Mouse (Mus musculus) forebrain, embryonic 16.5 days (tissue): ENCODE measurements at regions not wholly inside any gene's neighbourhood (a gene's known extent, or its start where the extent isn't known, plus 50 kb on each side); places are given as distances from the start of the nearest gene placed in this dataset.
"Not testable (repeated sequence)": the region's sequence is repeated elsewhere in the genome, so short reads cannot be mapped to it uniquely, and the experiment has no call there.

Source experiments
- ATAC-seq: fragments of 200-750 bp; cut with Nextera tagmentation; 2 replicates; pipeline ENCODE4 v1.8.0; 2017; ENCODE audit warnings: mild to moderate bottlenecking, moderate library complexity
- H3K27ac ChIP-seq: fragments of 300-500 bp; sonication (generic); 2 replicates; pipeline ENCODE4 v1.5.1; 2014; ENCODE audit warnings: low read length, control low read depth
- H3K27me3 ChIP-seq: fragments of 300-500 bp; sonication (generic); replicated peaks from 2 replicates; pipeline ENCODE4 v1.6.1; 2014; ENCODE audit warnings: low read length; ENCODE audit not compliant: control insufficient read depth, insufficient read depth
- H3K36me3 ChIP-seq: fragments of 300-500 bp; sonication (generic); 2 replicates; pipeline ENCODE4 v1.6.1; 2014; ENCODE audit not compliant: control insufficient read depth, insufficient read depth
- H3K4me1 ChIP-seq: fragments of 300-500 bp; sonication (generic); replicated peaks from 2 replicates; pipeline ENCODE4 v1.6.1; 2014; ENCODE audit warnings: low read length; ENCODE audit not compliant: control insufficient read depth, insufficient read depth
- H3K4me2 ChIP-seq: fragments of 300-500 bp; sonication (generic); 2 replicates; pipeline ENCODE4 v1.6.1; 2014; ENCODE audit warnings: mild to moderate bottlenecking, low read length, control low read depth
- H3K4me3 ChIP-seq: fragments of 300-500 bp; sonication (generic); replicated peaks from 2 replicates; pipeline ENCODE4 v1.5.1; 2014; ENCODE audit warnings: mild to moderate bottlenecking, low read length, control low read depth
- H3K9ac ChIP-seq: fragments of 300-500 bp; sonication (generic); replicated peaks from 2 replicates; pipeline ENCODE4 v1.6.1; 2014; ENCODE audit warnings: low read depth, low read length, control low read depth
- H3K9me3 ChIP-seq: fragments of 300-500 bp; sonication (generic); 2 replicates; pipeline ENCODE4 v1.6.1; 2016; ENCODE audit warnings: low read length; ENCODE audit not compliant: control insufficient read depth
- WGBS: fragments of 180-500 bp; shearing (Covaris S2); extraction: QIAGEN DNeasy Blood & Tissue Kit; methylation state at CpG from one replicate; pipeline ENCODE4 v1.1.7; 2014; 5-methylcytosine and 5-hydroxymethylcytosine counted together

- Histone ChIP-seq H3K4me1 (no peaks in the 10 kb centered on the region), H3K4me3 (no peak overlapping the region), H3K9me3 (no peaks in the 10 kb centered on the region; the same call in 1 of the 2 replicates), H3K9ac (no peak overlapping the region), H3K36me3 (no peaks in the 10 kb centered on the region), H3K27me3 (no peaks in the 10 kb centered on the region), H3K4me2 (no peak overlapping the region), H3K27ac (no peak overlapping the region)
- WGBS: 97% methylated on average over 4 of the region's 4 CpGs
- no peak for ATAC-seq
These were observed 253.9 kb upstream of the Tgfbr2 start for GRCm38 (mm10) chr9:116429061-116429460.

GRCm38 (mm10) chr9:116428475-116428874 is 253.3 kb upstream of the Tgfbr2 start:
- Histone ChIP-seq H3K36me3 (no peaks in the 10 kb centered on the region), H3K4me3 (no peak overlapping the region), H3K27ac (no peak overlapping the region), H3K27me3 (no peaks in the 10 kb centered on the region), H3K4me1 (no peaks in the 10 kb centered on the region), H3K4me2 (no peak overlapping the region), H3K9me3 (no peaks in the 10 kb centered on the region; the same call in 1 of the 2 replicates), H3K9ac (no peak overlapping the region)
- no peak for ATAC-seq
- WGBS: 43% methylated on average over 6 of the region's 6 CpGs

- H3K9me3 ChIP-seq: no peaks in the 10 kb centered on the region; the same call in 1 of the 2 replicates
- no peak overlapping the region for H3K27ac ChIP-seq
- 57% methylated on average over 6 of the region's 6 CpGs for WGBS
- H3K27me3 ChIP-seq: no peaks in the 10 kb centered on the region
- no peak overlapping the region for H3K4me2 ChIP-seq
- no peak overlapping the region for H3K4me3 ChIP-seq
- no peak overlapping the region for H3K9ac ChIP-seq
- H3K4me1 ChIP-seq: no peaks in the 10 kb centered on the region
- no peaks in the 10 kb centered on the region for H3K36me3 ChIP-seq
- no peak for ATAC-seq
These were observed 252.1 kb upstream of the Tgfbr2 start for GRCm38 (mm10) chr9:116427278-116427677.

- H3K4me3 ChIP-seq: no peak overlapping the region
- ATAC-seq: no peak
- H3K4me2 ChIP-seq: no peak overlapping the region
- no peaks in the 10 kb centered on the region for H3K27me3 ChIP-seq
- no peak overlapping the region for H3K27ac ChIP-seq
- no peak overlapping the region for H3K9ac ChIP-seq
- H3K9me3 ChIP-seq: no peaks in the 10 kb centered on the region; the same call in 1 of the 2 replicates
- no peaks in the 10 kb centered on the region for H3K4me1 ChIP-seq
- H3K36me3 ChIP-seq: no peaks in the 10 kb centered on the region
- 56% methylated on average over 19 of the region's 19 CpGs for WGBS
These were observed 251.3 kb upstream of the Tgfbr2 start for GRCm38 (mm10) chr9:116426269-116426999.

GRCm38 (mm10) chr9:116425400-116425799 is 250.2 kb upstream of the Tgfbr2 start:
- not testable (repeated sequence) for H3K4me1 ChIP-seq, H3K36me3 ChIP-seq, ATAC-seq, H3K4me3 ChIP-seq, H3K9me3 ChIP-seq, H3K9ac ChIP-seq, H3K27me3 ChIP-seq, H3K4me2 ChIP-seq, H3K27ac ChIP-seq
- 85% methylated on average over 9 of the region's 9 CpGs for WGBS

GRCm38 (mm10) chr9:116415021-116415420 is 239.9 kb upstream of the Tgfbr2 start:
- Histone ChIP-seq H3K9ac (no peak overlapping the region), H3K27ac (no peak overlapping the region), H3K4me2 (no peak overlapping the region), H3K4me1 (no peaks in the 10 kb centered on the region), H3K4me3 (no peak overlapping the region), H3K9me3 (no peaks in the 10 kb centered on the region), H3K36me3 (no peaks in the 10 kb centered on the region), H3K27me3 (no peaks in the 10 kb centered on the region)
- 80% methylated on average over 4 of the region's 4 CpGs for WGBS
- ATAC-seq: no peak

- ATAC-seq: no peak
- no peaks in the 10 kb centered on the region for H3K9me3 ChIP-seq
- WGBS: 85% methylated on average over 5 of the region's 5 CpGs
These were observed 235.9 kb upstream of the Tgfbr2 start for GRCm38 (mm10) chr9:116411067-116411466.

GRCm38 (mm10) chr9:116410461-116410860 is 235.3 kb upstream of the Tgfbr2 start:
- no peak overlapping the region for H3K4me3 ChIP-seq
- no peak overlapping the region for H3K9ac ChIP-seq
- H3K27ac ChIP-seq: no peak overlapping the region
- ATAC-seq: no peak
- H3K4me1 ChIP-seq: no peaks in the 10 kb centered on the region
- 90% methylated on average over 8 of the region's 8 CpGs for WGBS
- no peak overlapping the region for H3K4me2 ChIP-seq
- H3K36me3 ChIP-seq: no peaks in the 10 kb centered on the region
- no peaks in the 10 kb centered on the region for H3K27me3 ChIP-seq
- no peaks in the 10 kb centered on the region for H3K9me3 ChIP-seq

More at GRCm38 (mm10) chr9:116411067-116411466, 235.9 kb upstream of the Tgfbr2 start:
- H3K9ac ChIP-seq: no peak overlapping the region
- H3K4me3 ChIP-seq: no peak overlapping the region
- H3K36me3 ChIP-seq: no peaks in the 10 kb centered on the region
- no peaks in the 10 kb centered on the region for H3K4me1 ChIP-seq
- no peaks in the 10 kb centered on the region for H3K27me3 ChIP-seq
- no peak overlapping the region for H3K27ac ChIP-seq
- H3K4me2 ChIP-seq: no peak overlapping the region

GRCm38 (mm10) chr9:116408116-116408515 is 233.0 kb upstream of the Tgfbr2 start:
- no peak overlapping the region for H3K4me2 ChIP-seq
- no peaks in the 10 kb centered on the region for H3K36me3 ChIP-seq
- no peak overlapping the region for H3K27ac ChIP-seq
- no peak for ATAC-seq
- H3K4me3 ChIP-seq: no peak overlapping the region
- H3K27me3 ChIP-seq: no peaks in the 10 kb centered on the region
- H3K4me1 ChIP-seq: no peaks in the 10 kb centered on the region
- no peak overlapping the region for H3K9ac ChIP-seq
- WGBS: 84% methylated on average over 2 of the region's 2 CpGs
- H3K9me3 ChIP-seq: no peaks in the 10 kb centered on the region

- no peak for ATAC-seq
- no peaks in the 10 kb centered on the region for H3K9me3 ChIP-seq
- H3K4me3 ChIP-seq: no peak overlapping the region
- H3K4me1 ChIP-seq: no peaks in the 10 kb centered on the region
- WGBS: 96% methylated on average over 1 of the region's 1 CpGs
- no peaks in the 10 kb centered on the region for H3K27me3 ChIP-seq
- no peak overlapping the region for H3K9ac ChIP-seq
- H3K36me3 ChIP-seq: no peaks in the 10 kb centered on the region
- H3K27ac ChIP-seq: no peak overlapping the region
- H3K4me2 ChIP-seq: no peak overlapping the region
These were observed 229.9 kb upstream of the Tgfbr2 start for GRCm38 (mm10) chr9:116405051-116405450.
